Mouse (Mus musculus): Measurements from ENCODE around the gene Zdhhc12.

- TF ChIP-seq POLR2A (IDR thresholded peaks at IDR 0.05; ENCODE audit: insufficient read depth, low read length) = no peak
- no peak for TF ChIP-seq CTCF (IDR thresholded peaks at IDR 0.05; ENCODE audit: low read depth, low read length)
Measured at GRCm38 (mm10) chr2:30112564-30112963, 19.1 kb upstream of the Zdhhc12 start.

All from ES-Bruce4 (cell line).